Mouse (Mus musculus) urinary bladder, postnatal 14 days (tissue): ENCODE results near the gene Cntn3.
"Not testable (repeated sequence)": the region's sequence is repeated elsewhere in the genome, so short reads cannot be mapped to it uniquely, and the experiment has no call there.

Experiments
- DNase-seq: peaks from one replicate; pipeline ENCODE4 v3.0.0; 2021; ENCODE audit warnings: low spot score

Gene Cntn3

GRCm38 (mm10) chr6:102573001-102573400, at the start of gene Cntn3:
Gene Cntn3 (minus strand): TSS chr6:102573101.
- not testable (repeated sequence) for DNase-seq

DNA sequence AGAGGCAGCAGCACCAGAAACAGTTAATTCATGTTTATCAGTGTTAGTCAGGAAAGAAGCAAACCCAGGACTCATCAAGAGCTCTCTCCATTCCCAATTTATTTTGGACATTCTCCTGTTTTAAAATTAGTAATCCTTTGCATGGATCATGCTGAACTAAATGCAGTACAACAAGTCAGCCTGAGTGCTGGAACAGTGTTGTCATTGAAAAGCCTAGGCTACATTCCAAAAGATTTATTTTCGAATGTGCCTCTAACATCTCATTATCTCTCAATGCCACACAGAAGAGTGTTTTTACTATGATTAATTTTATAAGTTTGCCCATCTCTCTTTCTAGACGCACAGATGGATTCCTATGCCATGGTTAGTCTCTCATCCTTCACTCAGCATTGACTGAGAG, 27.9 kb upstream of the Cntn3 start:
- DNase-seq: no peak

GRCm38 (mm10) chr6:102597756-102598155, 24.9 kb upstream of the Cntn3 start:
- DNase-seq: no peak

DNA sequence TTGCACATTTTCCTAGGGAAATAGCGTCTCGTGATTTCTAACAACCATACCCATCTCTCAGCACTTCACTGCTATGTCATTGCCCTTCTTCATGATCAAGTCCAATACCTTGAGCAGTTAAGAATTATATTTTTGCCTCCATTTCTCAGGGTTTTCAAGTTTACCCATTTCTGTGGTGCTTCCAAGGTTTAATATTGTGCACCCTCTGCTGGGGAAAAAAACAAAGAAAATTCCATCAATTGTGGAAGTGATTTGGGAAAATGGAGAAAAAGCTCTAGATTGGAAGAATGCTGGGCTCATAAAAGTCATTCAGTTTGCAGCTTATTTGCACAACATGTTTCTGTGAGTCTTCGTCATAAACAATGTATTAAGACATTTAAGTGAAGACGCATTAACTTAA, 17.2 kb upstream of the Cntn3 start:
- no peak for DNase-seq

DNA sequence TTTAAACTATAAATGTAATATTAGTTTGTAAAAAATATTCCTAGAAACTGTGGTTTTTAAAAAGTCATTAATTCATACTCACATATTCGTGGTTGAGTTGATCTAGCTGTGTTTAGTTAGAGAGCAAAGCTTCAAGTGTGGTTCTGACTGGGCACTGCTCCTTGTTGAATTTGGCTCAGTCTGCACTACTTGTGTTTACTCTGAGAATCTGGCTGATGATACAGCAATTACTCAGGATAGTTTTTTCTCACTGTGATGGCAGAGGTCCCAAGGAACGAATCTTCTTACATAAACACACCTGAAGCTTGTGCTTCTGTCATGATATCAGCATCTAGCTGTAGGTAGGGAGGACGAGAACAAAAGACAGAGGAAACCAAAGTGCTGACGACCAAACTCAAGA, 16.4 kb upstream of the Cntn3 start:
- DNase-seq: no peak

DNA sequence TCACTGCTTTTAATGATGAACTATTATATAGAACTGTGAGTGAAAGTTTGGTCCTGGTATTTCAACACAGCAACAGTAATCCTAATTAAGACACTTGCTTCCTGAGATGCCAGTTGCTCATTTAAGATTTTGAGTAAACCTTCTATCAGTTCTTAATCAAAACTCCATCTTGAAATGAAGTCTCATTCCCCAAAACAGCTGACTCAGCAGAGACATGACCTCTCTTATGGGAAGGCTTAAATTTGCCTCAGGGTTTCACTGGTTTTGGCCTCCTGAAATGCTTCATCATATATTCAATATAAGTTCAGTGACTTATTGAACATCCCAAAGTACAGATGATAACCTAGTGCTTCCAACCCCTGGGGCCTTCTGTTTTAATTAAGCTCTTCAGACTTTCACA, 13.2 kb upstream of the Cntn3 start:
- DNase-seq: no peak

DNA sequence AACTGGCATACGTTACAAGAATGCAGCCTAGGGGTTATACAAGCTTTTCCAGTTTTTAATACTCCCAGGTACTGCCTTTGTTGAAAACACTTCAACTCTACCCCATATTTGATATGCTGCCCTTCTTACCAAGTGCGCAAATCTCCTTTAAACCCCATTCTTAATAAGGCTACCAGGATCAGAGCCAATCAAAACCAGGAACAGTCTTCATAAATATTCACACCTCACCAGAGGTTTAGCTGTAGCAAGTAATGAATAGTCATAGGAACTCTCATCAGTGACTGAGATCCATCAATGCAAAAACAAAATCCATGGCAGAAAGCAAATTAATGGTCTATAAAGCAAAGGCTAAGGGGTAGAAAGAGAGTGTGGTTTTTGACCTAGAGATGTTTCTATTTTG, 10.7 kb upstream of the Cntn3 start:
- DNase-seq: no peak

DNA sequence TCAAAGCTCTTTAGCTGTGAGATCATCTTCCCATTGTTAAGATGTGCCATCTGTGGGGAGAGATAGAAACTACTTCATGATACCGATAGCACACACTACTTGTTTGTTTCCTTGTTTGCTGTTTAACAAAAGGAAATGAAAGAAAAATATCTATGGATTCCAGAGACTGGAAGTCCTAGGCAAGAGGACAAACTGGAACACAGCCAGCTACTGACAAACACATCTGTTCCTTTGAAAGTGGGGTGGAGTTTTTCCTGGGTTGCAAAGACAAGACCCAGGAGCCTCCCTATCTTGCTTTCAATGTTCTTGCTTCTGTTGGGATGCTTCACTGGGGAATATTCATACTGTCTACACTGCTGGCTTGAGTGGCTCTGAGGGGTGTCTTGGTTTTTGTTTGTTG, 5.4 kb downstream of the Cntn3 start:
- DNase-seq: no peak

- DNase-seq: no peak
Measured at GRCm38 (mm10) chr6:102565228-102565627, 7.7 kb downstream of the Cntn3 start.

- peak; percentile 16 for DNase-seq
Measured at GRCm38 (mm10) chr6:102564011-102564731, 8.7 kb downstream of the Cntn3 start.

- DNase-seq: no peak
Measured at GRCm38 (mm10) chr6:102563431-102563830, 9.5 kb downstream of the Cntn3 start.

DNA sequence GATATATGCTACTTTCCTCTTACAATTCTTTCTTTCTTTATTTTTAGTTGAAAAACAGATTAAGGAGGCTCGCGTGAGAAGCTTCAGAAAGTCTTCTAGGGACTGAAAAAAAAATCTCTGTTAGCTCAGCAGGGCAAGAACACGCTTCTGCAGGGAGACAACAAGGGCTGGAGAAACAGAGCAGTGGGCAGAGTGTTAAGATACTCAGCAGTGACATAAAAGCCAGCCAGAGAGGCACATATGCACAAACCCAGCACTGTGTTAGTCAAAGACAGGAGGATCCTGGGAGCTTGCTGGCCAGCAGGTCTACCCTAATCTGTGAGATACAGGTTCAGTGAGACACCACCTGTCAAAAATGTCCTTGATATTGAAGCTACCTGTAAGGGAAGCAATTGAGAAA, 15.4 kb downstream of the Cntn3 start:
- DNase-seq: no peak

DNA sequence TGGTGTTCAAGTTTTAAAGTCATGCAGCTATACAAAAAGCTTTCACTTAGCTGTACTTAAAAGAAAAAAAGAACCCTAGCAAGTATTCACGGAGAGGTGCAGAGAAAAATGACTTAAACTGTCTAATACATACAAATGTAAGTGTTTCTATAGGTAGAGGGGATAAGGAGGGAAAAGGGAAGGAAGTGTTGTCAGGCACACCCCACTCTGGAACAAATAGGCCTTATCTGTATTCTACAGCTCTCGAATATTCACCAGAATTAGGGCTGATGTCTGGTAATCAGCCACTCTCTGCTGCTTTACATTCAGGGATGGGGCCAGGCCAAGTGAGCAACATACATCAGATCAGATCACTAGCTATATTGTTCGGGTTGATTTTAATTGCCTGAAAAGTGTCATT, 16.4 kb downstream of the Cntn3 start:
- no peak for DNase-seq

GRCm38 (mm10) chr6:102555814-102556437, 17.0 kb downstream of the Cntn3 start:
- no peak for DNase-seq

- DNase-seq: no peak
Measured at GRCm38 (mm10) chr6:102555067-102555657, 17.7 kb downstream of the Cntn3 start.

DNA sequence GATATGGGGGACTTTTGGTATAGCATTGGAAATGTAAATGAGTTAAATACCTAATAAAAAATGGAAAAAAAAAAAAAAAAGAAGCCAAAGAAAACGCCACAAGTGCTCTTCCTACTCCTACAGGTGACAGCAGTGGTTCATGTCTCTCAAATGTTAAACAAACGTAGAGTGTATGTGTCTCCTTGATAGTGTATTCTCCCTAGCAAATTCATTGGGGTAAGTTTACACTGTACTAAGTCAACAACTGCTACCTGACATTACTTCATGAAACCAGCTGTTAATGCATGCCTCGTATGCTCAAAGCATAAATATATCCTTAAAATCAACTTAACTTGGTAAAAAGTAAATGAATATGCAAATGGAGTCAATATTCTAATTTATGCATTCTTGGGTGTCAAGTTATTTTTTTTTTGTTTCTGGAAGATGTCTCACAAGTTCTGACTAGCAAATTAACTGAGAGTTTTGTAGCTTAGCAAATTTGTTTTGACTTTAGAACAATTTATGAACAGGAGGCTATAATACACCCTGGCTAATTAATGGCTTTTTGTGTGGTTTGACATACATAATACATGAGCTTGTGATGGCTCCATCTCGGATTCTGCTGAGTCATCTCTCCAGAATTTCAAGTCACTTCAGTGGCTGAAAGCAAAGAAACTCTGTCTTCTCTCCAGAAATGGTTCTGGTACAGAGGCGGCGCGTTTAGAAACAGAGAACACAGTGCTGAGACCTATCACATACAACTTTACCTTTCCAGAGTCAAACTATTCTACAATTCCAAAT, 31.1 kb downstream of the Cntn3 start:
- DNase-seq: no peak

DNA sequence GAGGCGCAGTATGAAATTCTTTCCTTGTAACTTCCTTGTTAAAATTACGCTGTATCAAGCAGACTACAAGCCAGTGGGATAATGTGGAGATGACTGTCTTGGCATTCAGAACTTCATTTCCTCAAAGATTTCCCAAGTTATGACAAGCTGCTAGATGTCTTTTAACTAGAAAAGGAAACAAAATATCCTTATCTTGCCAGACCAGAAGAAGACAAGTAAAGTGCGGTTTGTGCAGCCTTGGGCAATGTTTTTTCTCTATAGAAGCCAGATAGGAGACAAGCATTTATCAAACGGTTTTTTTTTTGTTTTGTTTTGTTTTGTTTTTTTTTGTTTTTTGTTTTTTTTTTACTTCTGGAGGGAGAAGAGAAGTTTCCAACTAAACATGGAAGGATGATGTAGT, 37.3 kb downstream of the Cntn3 start:
- DNase-seq: no peak

GRCm38 (mm10) chr6:102523037-102523436, 49.9 kb downstream of the Cntn3 start:
- DNase-seq: no peak

- DNase-seq: no peak
Measured at GRCm38 (mm10) chr6:102520977-102521376, 51.9 kb downstream of the Cntn3 start.

DNA sequence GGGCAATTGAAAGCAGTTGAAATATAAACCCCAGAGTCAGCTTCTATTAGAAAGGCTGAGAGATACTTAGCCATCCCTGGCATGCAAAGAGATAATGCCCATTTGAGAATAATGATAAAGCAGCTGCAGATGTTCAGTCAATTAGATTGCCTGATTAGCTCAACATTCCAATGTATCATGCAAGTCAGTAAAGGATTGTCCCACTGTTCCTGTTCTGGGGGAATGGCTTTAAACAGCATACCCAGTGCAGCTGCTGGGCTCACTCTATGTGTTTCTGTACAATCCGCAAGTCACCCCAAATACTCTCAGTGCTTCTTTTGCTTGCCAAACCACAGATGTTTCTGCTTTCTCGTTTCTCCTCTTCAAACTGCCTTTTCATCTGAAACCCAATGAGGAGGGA, 57.7 kb downstream of the Cntn3 start:
- DNase-seq: no peak

DNA sequence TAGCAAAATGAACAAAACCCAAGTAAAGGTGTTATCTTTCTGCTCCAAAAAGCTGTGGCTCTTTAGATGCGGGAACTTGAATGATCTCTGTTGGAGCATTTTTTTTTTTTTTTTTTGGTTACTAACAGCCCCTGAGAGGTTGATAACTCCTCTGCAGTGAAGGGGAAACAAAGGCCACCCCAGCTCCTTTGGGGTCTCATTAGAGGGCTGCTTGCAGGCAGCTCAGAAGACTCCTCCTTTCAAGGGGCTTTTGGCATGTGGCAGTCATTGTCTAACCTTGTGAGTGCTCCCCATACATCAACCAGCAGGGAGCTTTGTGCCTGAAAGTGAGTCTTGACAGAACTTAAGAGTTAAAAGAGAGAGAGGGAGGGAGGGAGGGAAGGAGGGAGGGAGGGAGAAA, 60.8 kb downstream of the Cntn3 start:
- no peak for DNase-seq

GRCm38 (mm10) chr6:102485509-102485908, 87.4 kb downstream of the Cntn3 start:
- DNase-seq: no peak
